Mouse (Mus musculus): ENCODE measurements around the gene Trim40.

- TF ChIP-seq POLR2A (IDR thresholded peaks at IDR 0.05; ENCODE audit: borderline replicate concordance, control insufficient read depth, low read depth, low read length) (no peak), CTCF (IDR thresholded peaks at IDR 0.05; ENCODE audit: control insufficient read depth, insufficient read depth, low read length) (no peak)
Measured at GRCm38 (mm10) chr17:36903651-36904050, 13.7 kb upstream of the Trim40 start.

Measured in bone marrow, adult 2 months (tissue).